Mouse (Mus musculus) testis, postnatal 10 days (tissue): ENCODE results near the gene Cdk5rap3.

ENCODE experiments used
- DNase-seq: peaks from one replicate; pipeline ENCODE4 v3.0.0; 2021; ENCODE audit warnings: low spot score

Gene Cdk5rap3

GRCm38 (mm10) chr11:96857446-96857845 lies 58.9 kb downstream of the Cdk5rap3 start:
- DNase-seq: no peak
